Mouse (Mus musculus): Measurements from ENCODE around the gene Lck.

GRCm38 (mm10) chr4:129550295-129550694 lies 23.1 kb downstream of the Lck start:
- TF ChIP-seq POLR2A (IDR thresholded peaks at IDR 0.05; ENCODE audit: low read depth, low read length) (no peak), CTCF (IDR thresholded peaks at IDR 0.05; ENCODE audit: extremely low read depth, insufficient read depth, insufficient read length, insufficient replicate concordance) (no peak)

All from spleen, adult 2 months (tissue).